Mouse (Mus musculus) midbrain, embryonic 11.5 days (tissue): ENCODE measurements around the gene Pik3cd. TPM values are rescaled to one million over a fixed set of nuclear protein-coding genes. Genes with fewer than 3 reads are reported as not detected.

Experiments
- ATAC-seq: fragments of 200-750 bp; cut with Nextera tagmentation; 2 replicates; pipeline ENCODE4 v1.8.0; 2017; ENCODE audit warnings: moderate TSS enrichment, moderate library complexity; ENCODE audit not compliant: low FRiP score
- DNase-seq: peaks from one replicate; pipeline ENCODE4 v3.0.0; 2015; ENCODE audit warnings: low spot score; ENCODE audit errors: missing footprints
- H3K27ac ChIP-seq: fragments of 300-500 bp; sonication (generic); 2 replicates; pipeline ENCODE4 v1.5.1; 2014; ENCODE audit warnings: low read depth, low read length
- H3K27me3 ChIP-seq: fragments of 300-500 bp; sonication (generic); 2 replicates; pipeline ENCODE4 v1.6.1; 2014; ENCODE audit warnings: mild to moderate bottlenecking, low read length, moderate library complexity, mixed read lengths; ENCODE audit not compliant: control insufficient read depth, insufficient read depth
- H3K36me3 ChIP-seq: fragments of 300-500 bp; sonication (generic); 2 replicates; pipeline ENCODE4 v1.6.1; 2014; ENCODE audit warnings: mild to moderate bottlenecking, low read length, moderate library complexity, mixed read lengths; ENCODE audit not compliant: control insufficient read depth, insufficient read depth
- H3K4me1 ChIP-seq: fragments of 300-500 bp; sonication (generic); 2 replicates; pipeline ENCODE4 v1.6.1; 2014; ENCODE audit warnings: low read length; ENCODE audit not compliant: control insufficient read depth, insufficient read depth
- H3K4me2 ChIP-seq: fragments of 300-500 bp; sonication (generic); 2 replicates; pipeline ENCODE4 v1.6.1; 2014; ENCODE audit warnings: mild to moderate bottlenecking, moderate library complexity
- H3K4me3 ChIP-seq: fragments of 300-500 bp; sonication (generic); 2 replicates; pipeline ENCODE4 v1.5.1; 2014; ENCODE audit warnings: low read depth, low read length
- H3K9ac ChIP-seq: fragments of 300-500 bp; sonication (generic); 2 replicates; pipeline ENCODE4 v1.6.1; 2014; ENCODE audit warnings: low read length
- H3K9me3 ChIP-seq: fragments of 300-500 bp; sonication (generic); 2 replicates; pipeline ENCODE4 v1.6.1; 2016; ENCODE audit warnings: low read length; ENCODE audit not compliant: control insufficient read depth
- WGBS: fragments of 180-500 bp; shearing (Covaris S2); extraction: QIAGEN DNeasy Blood & Tissue Kit; methylation state at CpG from one replicate; pipeline ENCODE4 v1.1.7; 2014; 5-methylcytosine and 5-hydroxymethylcytosine counted together
- polyA plus RNA-seq: library from polyadenylated mRNA; unstranded; fragments of >200 nt; fragmentation: Nextera tagmentation; extraction: Ambion mirVana; gene quantifications from 2 replicates; pipeline ENCODE4 v1.2.1, GENCODE M21; 2014

Pik3cd gene
- polyA plus RNA-seq, 1 experiment from 2014 or later = 8.7 TPM

DNA sequence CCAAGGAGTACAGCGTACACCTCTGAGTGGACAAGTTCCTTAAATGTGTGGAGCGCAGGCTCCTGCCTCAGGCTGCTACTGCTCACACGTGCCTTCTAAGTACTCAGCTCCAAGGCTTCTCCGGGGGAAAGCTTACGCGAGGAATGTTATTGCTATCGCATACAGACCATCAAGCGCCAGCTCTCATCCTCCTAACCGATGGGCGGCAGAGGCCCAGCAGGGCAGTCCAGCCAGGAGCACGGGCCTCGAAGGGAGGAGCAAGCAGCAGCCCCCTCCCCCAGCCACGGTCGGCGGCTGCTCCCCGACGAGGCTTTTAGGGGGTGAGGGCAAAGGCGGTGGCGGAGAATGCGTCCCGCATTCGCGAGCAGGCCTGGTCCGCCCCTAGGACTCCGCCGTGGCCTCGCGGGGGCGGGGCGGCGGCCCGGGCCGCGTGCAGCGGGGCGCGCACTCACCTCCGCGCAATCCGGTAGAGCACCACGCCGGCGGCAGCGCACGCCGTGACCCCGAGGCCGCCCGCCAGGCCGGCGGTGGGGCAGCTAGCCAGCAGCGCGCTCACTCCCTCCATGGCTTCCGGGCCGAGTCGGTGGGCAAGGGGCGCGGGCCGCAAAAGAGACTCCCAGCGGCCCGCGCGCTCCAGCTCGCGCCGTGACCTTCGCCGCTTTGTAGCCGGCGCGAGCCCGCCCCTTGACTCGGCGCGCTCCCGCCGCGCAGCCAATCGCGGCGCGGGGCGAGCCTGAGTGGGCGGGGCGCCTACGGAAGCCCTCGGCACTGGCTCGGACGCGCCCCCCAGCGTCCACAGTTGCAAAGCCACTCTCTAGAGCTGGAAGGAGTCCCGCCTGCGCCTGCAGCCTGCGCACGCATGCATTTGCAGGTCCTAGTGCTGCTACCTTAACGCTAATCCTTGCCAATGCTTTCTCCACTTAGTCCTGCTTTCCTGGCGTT lies 35.3 kb upstream of the Pik3cd start, which contains the start of gene Tmem201:
TSS of gene Tmem201 (minus strand) at position 662 of the 942 bp plus-strand sequence.
- WGBS = 1% methylated on average over 83 of the region's 97 CpGs
- no peaks in the 10 kb centered on the region; the same call in 1 of the 2 replicates for H3K27me3 ChIP-seq
- peak within 1 kb of the TSS; percentile 89 for H3K9ac ChIP-seq
- H3K9me3 ChIP-seq = no peaks in the 10 kb centered on the region
- H3K4me2 ChIP-seq = peak within 1 kb of the TSS; percentile 98
- DNase-seq (peak; percentile 100), ATAC-seq (peak; percentile 90)
- no peaks in the 10 kb centered on the region for H3K36me3 ChIP-seq
- peak within 1 kb of the TSS; percentile 74 for H3K4me3 ChIP-seq
- peaks cover 29% of the 10 kb centered on the region for H3K4me1 ChIP-seq
- H3K27ac ChIP-seq = peak within 1 kb of the TSS; percentile 59; the same call in 1 of the 2 replicates

DNA sequence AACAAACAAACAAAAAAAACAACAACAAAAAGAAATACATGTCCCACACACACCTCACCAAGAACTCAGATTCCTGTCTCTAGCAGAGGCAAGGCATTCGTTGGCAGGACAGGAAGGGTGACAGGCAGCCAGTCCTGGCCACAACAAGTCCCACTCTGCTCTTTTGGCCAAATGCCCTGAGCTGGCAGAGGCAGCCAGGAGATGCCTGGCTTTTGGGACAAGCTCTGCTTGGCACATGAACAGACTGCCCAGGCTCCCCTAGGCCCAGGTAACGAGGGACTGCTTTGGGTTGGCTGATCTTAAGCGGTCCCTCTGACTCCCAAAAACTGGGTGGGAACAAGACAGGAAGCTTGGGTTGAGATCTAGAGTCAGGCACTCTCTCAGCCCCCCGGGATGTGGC lies 34.2 kb upstream of the Pik3cd start:
- peak overlapping the region; percentile 89 for H3K9ac ChIP-seq
- peaks cover 29% of the 10 kb centered on the region for H3K4me1 ChIP-seq
- WGBS = 70% methylated on average over 4 of the region's 4 CpGs
- H3K27me3 ChIP-seq = no peaks in the 10 kb centered on the region; the same call in 1 of the 2 replicates
- H3K36me3 ChIP-seq = peaks cover under 1% of the 10 kb centered on the region; the same call in 1 of the 2 replicates
- H3K4me3 ChIP-seq = peak overlapping the region; percentile 74
- DNase-seq (no peak), ATAC-seq (no peak)
- no peak overlapping the region for H3K27ac ChIP-seq
- peak overlapping the region; percentile 98 for H3K4me2 ChIP-seq
- H3K9me3 ChIP-seq = no peaks in the 10 kb centered on the region

DNA sequence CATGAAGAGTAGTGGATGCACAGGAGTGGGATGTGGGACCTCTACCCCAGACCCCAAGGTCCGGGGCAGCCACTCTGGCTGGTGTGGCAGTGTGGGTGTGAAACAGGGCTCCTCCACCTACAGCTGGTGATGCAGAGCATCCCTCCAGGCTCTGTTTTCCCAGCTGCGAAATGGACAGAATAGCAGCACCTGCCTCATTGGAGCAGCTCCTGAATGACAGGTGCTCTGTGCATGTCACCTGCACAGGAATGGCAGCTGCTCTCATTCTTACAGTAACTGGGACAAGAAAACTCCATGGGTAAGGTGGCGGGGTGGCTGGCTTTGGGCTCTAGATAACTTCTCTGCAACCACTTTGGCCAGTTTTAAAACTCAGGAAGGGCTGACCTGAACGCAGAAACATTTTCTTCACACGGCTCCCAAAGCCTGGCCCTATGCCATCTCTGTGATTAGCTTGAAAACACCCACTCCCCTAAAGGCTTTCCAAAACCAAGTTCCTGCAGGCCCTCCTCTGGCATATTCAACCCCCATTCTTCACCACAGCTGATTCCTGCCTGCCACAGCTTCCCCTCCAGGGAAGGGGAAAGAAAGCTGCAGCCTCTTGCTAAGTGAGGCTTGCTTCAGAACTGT lies 33.4 kb upstream of the Pik3cd start:
- Histone ChIP-seq H3K9me3 (no peaks in the 10 kb centered on the region), H3K27me3 (no peaks in the 10 kb centered on the region; the same call in 1 of the 2 replicates), H3K9ac (0 out of 2 replicates have a peak overlapping the region, but pooled peaks have one; percentile 27), H3K4me2 (no peak overlapping the region; the same call in 1 of the 2 replicates), H3K4me1 (peaks cover 29% of the 10 kb centered on the region), H3K4me3 (no peak overlapping the region), H3K27ac (no peak overlapping the region), H3K36me3 (peaks cover 7% of the 10 kb centered on the region)
- ATAC-seq = no peak
- WGBS = 95% methylated on average over 5 of the region's 5 CpGs
- no peak for DNase-seq

DNA sequence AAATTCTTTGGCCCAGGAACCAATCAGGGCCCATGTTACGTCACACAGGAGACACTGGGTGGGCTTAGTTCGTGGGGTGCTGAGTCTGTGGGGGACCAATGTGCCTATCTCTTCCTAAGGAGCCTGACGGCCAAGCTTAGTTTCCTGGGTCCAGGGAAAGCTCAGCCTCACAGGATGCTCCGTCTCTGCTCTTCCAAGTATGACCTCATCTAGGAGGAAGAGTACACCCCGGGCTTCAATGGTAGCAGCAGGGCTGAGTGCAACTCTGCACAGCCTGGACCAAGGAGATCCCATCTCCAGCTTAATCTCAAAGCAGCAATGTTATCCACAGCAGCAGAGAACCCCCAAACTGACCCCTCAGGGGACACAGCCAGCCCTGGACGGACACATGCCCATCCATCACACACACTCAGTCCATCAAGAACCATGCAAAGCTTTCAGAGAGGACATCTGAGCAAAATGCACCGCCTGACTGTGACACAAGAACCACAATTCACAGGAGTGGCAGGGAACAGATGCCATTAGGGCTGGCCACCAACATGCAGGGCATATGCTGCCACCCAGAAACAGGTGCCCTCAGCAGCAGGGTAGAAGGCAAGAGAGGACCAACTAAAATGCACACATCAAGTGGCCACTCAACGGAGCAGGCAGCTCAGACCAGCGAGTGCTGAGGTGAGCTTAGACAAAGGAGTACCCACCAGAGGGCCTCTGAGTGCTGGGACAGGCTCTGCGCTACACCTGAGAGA lies 32.5 kb upstream of the Pik3cd start:
- no peaks in the 10 kb centered on the region for H3K9me3 ChIP-seq
- H3K4me2 ChIP-seq = no peak overlapping the region
- DNase-seq (no peak), ATAC-seq (no peak)
- no peak overlapping the region for H3K4me3 ChIP-seq
- peaks cover 29% of the 10 kb centered on the region for H3K4me1 ChIP-seq
- 84% methylated on average over 10 of the region's 10 CpGs for WGBS
- H3K27me3 ChIP-seq = no peaks in the 10 kb centered on the region; the same call in 1 of the 2 replicates
- H3K36me3 ChIP-seq = peaks cover 10% of the 10 kb centered on the region
- H3K27ac ChIP-seq = no peak overlapping the region
- H3K9ac ChIP-seq = no peak overlapping the region

DNA sequence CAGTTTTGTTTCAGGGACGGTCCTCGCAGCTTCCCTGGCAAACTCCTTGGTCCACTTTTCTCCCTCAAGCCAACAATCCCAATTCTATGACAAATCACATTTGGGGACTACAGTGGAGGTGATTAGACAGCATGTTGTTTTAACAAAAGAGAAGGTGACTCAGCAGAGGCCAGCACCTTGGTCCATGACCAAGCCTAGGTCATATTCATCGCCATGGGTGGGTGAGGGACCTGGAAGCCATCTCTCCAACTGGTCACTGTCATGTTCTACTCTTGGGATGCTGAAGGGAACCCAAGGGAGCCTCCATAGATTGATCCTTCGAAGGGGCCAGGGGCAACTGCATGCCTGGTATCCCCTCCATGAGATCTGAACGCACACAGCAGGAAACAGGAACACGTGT lies 31.9 kb upstream of the Pik3cd start:
- ATAC-seq (no peak), DNase-seq (no peak)
- Histone ChIP-seq H3K9ac (no peak overlapping the region), H3K4me2 (no peak overlapping the region; the same call in 1 of the 2 replicates), H3K4me3 (no peak overlapping the region), H3K27me3 (no peaks in the 10 kb centered on the region; the same call in 1 of the 2 replicates), H3K9me3 (no peaks in the 10 kb centered on the region), H3K4me1 (peaks cover 29% of the 10 kb centered on the region), H3K36me3 (peaks cover 15% of the 10 kb centered on the region), H3K27ac (no peak overlapping the region)
- WGBS = 90% methylated on average over 6 of the region's 6 CpGs

DNA sequence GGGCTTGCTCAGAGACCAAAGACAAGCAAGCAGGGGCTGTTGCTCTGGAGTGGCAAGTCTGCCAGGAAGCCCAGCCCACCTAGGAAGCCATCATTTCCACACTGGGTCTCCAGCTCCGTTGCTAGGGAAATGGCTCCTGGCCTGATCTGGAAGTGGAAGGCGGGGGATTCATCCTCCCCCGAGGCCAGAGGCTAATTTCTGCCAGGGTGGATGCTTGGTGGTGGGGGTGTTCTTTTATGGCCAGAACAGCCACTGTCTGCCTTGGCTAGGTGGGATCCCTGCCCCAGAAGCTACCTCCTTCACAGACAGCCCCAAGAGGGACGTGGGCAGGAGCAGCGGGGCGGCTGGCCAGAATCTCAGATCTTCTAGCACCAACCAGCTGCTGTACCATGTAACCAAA lies 31.4 kb upstream of the Pik3cd start:
- peak overlapping the region; percentile 10; the same call in 1 of the 2 replicates for H3K4me2 ChIP-seq
- no peak overlapping the region for H3K9ac ChIP-seq
- H3K4me3 ChIP-seq = no peak overlapping the region
- peaks cover 29% of the 10 kb centered on the region for H3K4me1 ChIP-seq
- no peaks in the 10 kb centered on the region for H3K9me3 ChIP-seq
- no peak overlapping the region for H3K27ac ChIP-seq
- no peak for ATAC-seq
- H3K27me3 ChIP-seq = no peaks in the 10 kb centered on the region; the same call in 1 of the 2 replicates
- WGBS = 65% methylated on average over 6 of the region's 6 CpGs
- no peak for DNase-seq
- peaks cover 15% of the 10 kb centered on the region for H3K36me3 ChIP-seq

DNA sequence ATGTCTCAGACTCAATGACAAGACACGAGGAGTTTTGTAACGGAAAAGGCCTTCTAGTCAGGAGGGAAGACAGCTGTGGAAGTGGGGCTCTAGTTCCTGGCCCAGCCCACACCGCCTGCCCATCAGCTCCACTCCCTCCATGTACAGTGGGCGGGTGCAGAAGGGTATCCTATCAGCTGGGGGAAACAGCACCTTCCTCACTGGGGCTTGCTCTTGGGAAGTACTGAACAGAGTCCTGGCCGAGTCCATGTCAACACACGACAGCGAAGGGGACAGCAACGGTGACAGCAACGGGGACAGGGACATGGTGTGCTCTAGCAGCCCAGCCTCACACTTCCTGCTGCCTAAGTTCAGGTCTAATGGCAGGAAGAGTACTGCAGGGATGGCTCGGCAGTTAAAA lies 30.4 kb upstream of the Pik3cd start:
- Histone ChIP-seq H3K4me2 (no peak overlapping the region), H3K36me3 (peaks cover 15% of the 10 kb centered on the region), H3K4me1 (peaks cover 29% of the 10 kb centered on the region), H3K9ac (no peak overlapping the region), H3K4me3 (no peak overlapping the region), H3K27ac (no peak overlapping the region), H3K27me3 (no peaks in the 10 kb centered on the region), H3K9me3 (no peaks in the 10 kb centered on the region)
- 84% methylated on average over 10 of the region's 10 CpGs for WGBS
- DNase-seq (no peak), ATAC-seq (no peak)

DNA sequence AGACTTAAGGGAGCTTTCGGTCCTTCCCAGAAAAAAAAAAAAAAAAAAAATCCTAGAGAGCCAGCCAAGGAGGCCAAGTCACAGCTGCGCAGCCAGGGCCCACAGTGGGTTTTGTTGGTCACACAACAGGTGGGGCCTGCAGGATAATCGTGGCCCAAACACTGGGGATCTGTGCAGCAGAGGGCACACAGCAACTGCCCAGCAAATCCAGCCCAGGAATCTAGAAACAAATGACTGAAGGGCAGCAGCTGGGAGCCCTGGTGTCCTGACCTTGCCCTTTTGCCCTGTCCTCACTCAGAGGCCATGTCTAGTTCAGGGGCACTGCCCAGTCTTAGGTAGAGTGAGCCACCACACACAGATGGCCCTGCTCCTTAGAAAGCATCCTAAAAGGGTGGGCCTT lies 29.9 kb upstream of the Pik3cd start:
- H3K9me3 ChIP-seq = no peaks in the 10 kb centered on the region
- peaks cover 29% of the 10 kb centered on the region for H3K4me1 ChIP-seq
- no peak for DNase-seq
- H3K36me3 ChIP-seq = peaks cover 16% of the 10 kb centered on the region
- no peak overlapping the region for H3K27ac ChIP-seq
- H3K9ac ChIP-seq = no peak overlapping the region
- no peak overlapping the region for H3K4me3 ChIP-seq
- ATAC-seq = no peak
- H3K4me2 ChIP-seq = no peak overlapping the region
- H3K27me3 ChIP-seq = no peaks in the 10 kb centered on the region
- 84% methylated on average over 3 of the region's 3 CpGs for WGBS
